Mouse (Mus musculus): ENCODE data around the gene Rictor. TPM values are rescaled to one million over a fixed set of nuclear protein-coding genes. Genes with fewer than 3 reads are reported as not detected.
"Not testable (repeated sequence)": the region's sequence is repeated elsewhere in the genome, so short reads cannot be mapped to it uniquely, and the experiment has no call there.

Gene Rictor
- polyA plus RNA-seq, 1 experiment from 2014 or later: 54.3 TPM

DNA sequence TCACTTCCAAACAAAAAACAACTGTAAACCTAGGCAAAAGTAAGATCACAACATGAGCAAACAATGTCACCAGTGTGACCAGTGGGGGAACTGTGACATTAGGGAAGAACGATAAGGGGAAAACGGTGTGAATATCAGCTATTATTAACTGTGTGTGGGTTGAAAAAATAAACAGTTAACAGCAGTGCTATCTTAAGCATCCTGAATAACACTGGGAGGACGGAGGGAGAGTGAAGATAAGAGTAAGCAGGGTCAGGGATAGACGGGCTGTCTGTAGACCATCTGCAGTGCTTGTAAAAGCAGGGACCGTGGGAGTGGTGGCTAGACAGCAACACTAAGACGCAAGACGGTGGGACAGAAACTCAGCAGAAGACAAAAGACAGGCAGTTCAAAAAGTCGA, 35.5 kb downstream of the Rictor start:
- Histone ChIP-seq H3K9me3 (no peaks in the 10 kb centered on the region), H3K27me3 (no peaks in the 10 kb centered on the region), H3K27ac (no peak overlapping the region), H3K4me2 (no peak overlapping the region), H3K4me1 (no peaks in the 10 kb centered on the region), H3K36me3 (replicated peaks) (peaks cover 12% of the 10 kb centered on the region), H3K9ac (no peak overlapping the region), H3K4me3 (replicated peaks) (no peak overlapping the region)
- WGBS: 76% methylated on average over 8 of the region's 8 CpGs
- ATAC-seq (ENCODE audit: low FRiP score): no peak

DNA sequence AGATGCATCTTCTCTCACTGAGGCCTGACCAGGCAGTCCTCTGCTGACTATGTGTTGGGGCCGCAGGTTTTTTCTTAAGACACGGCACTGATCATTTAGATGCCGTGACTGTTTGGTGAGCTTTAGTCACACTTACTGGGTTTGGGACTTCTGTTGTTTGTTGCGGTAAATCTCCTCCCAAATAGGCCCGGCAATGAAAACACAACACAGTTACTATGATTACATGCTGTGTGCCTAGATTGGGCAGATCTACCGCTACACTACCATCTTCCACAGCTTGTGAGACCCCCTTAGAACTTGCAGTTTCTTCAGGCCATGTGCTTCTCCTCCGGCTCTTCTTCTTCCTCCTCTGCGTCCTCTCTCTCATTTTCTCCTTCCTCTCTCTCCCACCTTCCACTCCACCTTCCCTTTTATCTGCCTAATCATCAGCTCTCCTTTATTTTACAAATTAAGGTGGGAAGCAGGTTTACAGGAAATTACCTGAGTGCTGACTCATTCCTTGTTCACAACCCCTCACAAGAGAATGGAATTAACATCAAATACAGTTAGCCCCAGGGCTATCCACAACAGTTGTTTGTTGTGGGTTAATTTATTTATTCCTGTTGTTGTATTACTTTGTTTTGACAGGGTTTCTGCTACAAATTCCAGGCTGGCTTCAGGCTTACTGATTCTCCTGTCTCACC, 38.3 kb downstream of the Rictor start:
- H3K36me3 ChIP-seq (replicated peaks): peaks cover 15% of the 10 kb centered on the region
- H3K9ac ChIP-seq; ATAC-seq (ENCODE audit: low FRiP score); H3K4me2 ChIP-seq; H3K27ac ChIP-seq; H3K9me3 ChIP-seq; H3K4me3 ChIP-seq (replicated peaks); H3K27me3 ChIP-seq; H3K4me1 ChIP-seq: not testable (repeated sequence)
- WGBS: 80% methylated on average over 8 of the region's 8 CpGs

DNA sequence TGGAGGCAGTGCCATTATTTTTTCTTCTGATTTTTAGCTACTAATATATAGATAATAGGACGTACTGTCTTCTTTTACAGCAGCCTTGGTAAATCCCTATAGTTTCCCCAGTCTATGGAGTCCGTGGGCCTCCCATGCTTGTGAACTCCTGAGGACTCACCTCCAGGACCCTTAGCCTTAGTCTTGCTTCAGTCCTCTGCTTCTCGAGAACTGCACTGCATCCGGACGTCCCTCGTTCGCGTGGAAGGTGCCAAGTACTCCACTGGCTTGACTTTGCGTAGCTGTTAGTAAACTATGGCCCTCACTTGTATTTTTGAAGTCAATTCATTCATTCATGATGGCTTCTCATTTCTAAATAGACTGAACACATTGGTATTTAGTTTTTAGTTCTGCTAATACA, 38.8 kb downstream of the Rictor start:
- Histone ChIP-seq H3K27ac (no peak overlapping the region), H3K4me3 (replicated peaks) (no peak overlapping the region), H3K9ac (no peak overlapping the region), H3K36me3 (replicated peaks) (peaks cover 15% of the 10 kb centered on the region), H3K27me3 (no peaks in the 10 kb centered on the region), H3K9me3 (no peaks in the 10 kb centered on the region), H3K4me1 (no peaks in the 10 kb centered on the region), H3K4me2 (no peak overlapping the region)
- no peak for ATAC-seq (ENCODE audit: low FRiP score)
- 91% methylated on average over 9 of the region's 9 CpGs for WGBS

DNA sequence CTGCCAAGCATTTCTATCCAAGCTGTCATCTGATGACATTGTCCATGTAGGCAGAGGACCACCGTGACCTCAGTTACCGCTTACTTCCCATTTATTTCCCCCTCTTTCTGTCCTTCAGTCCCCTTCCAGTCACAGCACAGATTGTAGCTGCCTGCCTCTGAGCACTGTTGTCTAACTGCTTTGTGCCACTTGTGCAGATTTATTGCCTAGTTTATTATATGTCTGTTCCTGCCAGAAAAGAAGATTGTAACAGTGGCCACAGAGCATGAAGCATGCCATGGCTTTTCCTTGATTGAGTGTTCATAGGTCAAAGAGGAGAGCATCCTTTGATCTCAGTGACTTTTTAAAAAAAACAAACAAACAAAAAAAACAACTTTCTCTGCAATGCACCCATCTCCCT, 46.2 kb downstream of the Rictor start:
- Histone ChIP-seq H3K9ac (no peak overlapping the region), H3K4me2 (no peak overlapping the region), H3K27ac (no peak overlapping the region), H3K36me3 (replicated peaks) (peaks cover 6% of the 10 kb centered on the region), H3K4me1 (no peaks in the 10 kb centered on the region), H3K9me3 (no peaks in the 10 kb centered on the region), H3K27me3 (no peaks in the 10 kb centered on the region), H3K4me3 (replicated peaks) (no peak overlapping the region)
- ATAC-seq (ENCODE audit: low FRiP score): no peak
- 95% methylated on average over 2 of the region's 2 CpGs for WGBS

DNA sequence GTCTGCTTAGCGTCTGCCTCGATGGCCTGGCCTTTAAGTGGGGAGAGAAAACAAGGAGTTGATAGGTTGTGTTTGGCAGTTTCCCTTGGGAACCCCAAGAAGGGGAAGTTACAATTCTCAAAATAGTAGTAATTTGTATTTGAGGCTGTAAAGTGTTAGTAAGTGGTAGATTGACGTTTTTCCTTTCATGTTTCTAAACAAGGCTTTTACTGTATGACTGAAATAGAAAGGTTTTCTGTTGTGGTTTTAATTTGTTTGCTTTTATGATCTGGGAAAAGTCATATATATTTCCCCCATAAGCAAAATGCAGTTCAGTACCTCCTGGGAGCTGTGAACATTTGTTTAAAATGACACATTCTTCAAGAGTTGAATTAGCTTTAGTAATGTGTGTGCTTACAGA, 64.1 kb downstream of the Rictor start:
- ATAC-seq (ENCODE audit: low FRiP score): no peak
- no peak overlapping the region for H3K27ac ChIP-seq
- H3K4me3 ChIP-seq (replicated peaks): no peak overlapping the region
- 90% methylated on average over 3 of the region's 3 CpGs for WGBS
- no peak overlapping the region for H3K9ac ChIP-seq
- H3K9me3 ChIP-seq: no peaks in the 10 kb centered on the region
- H3K27me3 ChIP-seq: no peaks in the 10 kb centered on the region
- H3K4me2 ChIP-seq: no peak overlapping the region
- peaks cover 58% of the 10 kb centered on the region for H3K36me3 ChIP-seq (replicated peaks)
- H3K4me1 ChIP-seq: no peaks in the 10 kb centered on the region

DNA sequence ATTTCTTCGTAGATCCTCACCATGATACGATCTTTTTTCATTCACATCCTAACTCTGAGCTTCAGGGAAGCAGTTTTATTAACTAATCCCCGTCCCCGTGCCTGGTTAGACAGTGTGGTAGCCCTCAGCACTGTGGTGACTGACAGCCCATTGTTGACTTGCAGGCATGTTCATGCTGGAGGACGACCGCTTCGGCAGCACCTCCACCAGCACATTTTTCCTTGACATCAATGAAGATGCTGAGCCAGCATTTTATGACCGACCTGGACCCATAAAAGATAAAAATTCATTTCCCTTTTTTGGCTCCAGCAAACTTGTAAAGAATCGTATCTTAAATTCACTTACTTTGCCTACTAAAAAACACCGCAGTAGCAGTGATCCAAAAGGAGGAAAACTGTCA, 78.0 kb downstream of the Rictor start:
- 92% methylated on average over 10 of the region's 10 CpGs for WGBS
- Histone ChIP-seq H3K27ac (no peak overlapping the region), H3K4me1 (no peaks in the 10 kb centered on the region), H3K27me3 (no peaks in the 10 kb centered on the region), H3K9ac (no peak overlapping the region), H3K36me3 (replicated peaks) (peaks cover 65% of the 10 kb centered on the region), H3K4me3 (replicated peaks) (no peak overlapping the region), H3K4me2 (no peak overlapping the region), H3K9me3 (no peaks in the 10 kb centered on the region)
- ATAC-seq (ENCODE audit: low FRiP score): no peak

DNA sequence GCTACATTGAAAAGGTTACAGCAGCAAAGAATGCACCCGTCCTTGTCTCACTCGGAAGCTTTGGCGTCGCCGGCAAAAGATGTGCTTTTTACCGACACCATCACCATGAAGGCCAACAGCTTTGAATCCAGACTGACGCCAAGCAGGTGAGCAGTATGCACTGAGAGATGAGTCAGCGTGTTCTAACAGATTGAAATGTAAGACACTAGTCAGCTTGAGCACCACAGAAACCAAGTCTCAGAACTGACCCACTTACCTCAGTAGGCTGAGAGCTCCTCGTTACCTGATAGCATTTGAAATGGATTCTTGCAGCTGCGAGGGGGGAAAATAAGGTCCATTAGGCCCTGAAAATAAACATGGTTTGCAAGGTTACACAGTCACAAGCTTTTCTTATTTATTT, 79.1 kb downstream of the Rictor start:
- 95% methylated on average over 10 of the region's 10 CpGs for WGBS
- no peak for ATAC-seq (ENCODE audit: low FRiP score)
- H3K36me3 ChIP-seq (replicated peaks): peaks cover 69% of the 10 kb centered on the region
- no peaks in the 10 kb centered on the region for H3K27me3 ChIP-seq
- H3K9me3 ChIP-seq: no peaks in the 10 kb centered on the region
- no peaks in the 10 kb centered on the region for H3K4me1 ChIP-seq
- no peak overlapping the region for H3K4me2 ChIP-seq
- no peak overlapping the region for H3K27ac ChIP-seq
- no peak overlapping the region for H3K4me3 ChIP-seq (replicated peaks)
- no peak overlapping the region for H3K9ac ChIP-seq

DNA sequence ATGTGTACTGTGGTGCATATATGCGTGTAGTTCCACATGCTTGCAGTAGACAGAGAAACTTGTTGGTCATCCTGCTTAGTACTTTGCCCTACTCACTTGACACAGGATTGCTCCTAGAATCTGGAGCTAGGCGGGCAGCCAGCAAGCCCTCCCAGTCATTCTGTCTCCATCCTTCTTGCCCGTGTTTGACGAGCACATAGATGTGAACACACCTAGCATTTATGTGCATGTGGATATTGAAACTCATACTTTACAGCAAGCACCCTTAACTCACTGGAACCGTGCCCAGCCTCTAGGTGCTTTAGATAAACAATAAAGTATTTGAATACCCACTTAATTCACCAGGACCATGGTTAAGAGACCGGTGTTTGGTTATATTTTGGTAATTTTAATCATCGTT, 81.8 kb downstream of the Rictor start:
- H3K9ac ChIP-seq: no peak overlapping the region
- H3K9me3 ChIP-seq: no peaks in the 10 kb centered on the region
- peaks cover 76% of the 10 kb centered on the region for H3K36me3 ChIP-seq (replicated peaks)
- WGBS: 90% methylated on average over 7 of the region's 7 CpGs
- no peaks in the 10 kb centered on the region for H3K4me1 ChIP-seq
- no peak overlapping the region for H3K4me2 ChIP-seq
- no peaks in the 10 kb centered on the region for H3K27me3 ChIP-seq
- no peak for ATAC-seq (ENCODE audit: low FRiP score)
- H3K4me3 ChIP-seq (replicated peaks): no peak overlapping the region
- H3K27ac ChIP-seq: no peak overlapping the region

DNA sequence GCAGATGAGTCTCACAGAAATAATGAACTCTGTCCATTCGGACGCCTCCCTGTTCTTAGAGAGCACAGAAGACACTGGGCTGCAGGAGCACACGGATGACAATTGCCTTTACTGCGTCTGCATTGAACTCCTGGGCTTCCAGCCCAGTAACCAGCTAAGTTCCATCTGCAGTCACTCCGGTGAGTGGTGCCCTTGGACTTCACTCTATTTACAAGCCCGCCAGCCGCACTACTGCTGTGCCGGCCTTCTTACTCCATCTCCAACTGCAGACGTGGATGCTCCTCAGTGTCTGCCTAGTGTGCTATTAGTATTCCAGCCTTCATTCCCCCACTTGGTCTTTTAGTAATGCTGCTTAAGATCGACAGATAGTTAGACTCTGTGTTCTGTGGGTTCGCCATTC, 83.5 kb downstream of the Rictor start:
- H3K4me2 ChIP-seq: no peak overlapping the region
- 94% methylated on average over 11 of the region's 11 CpGs for WGBS
- H3K4me1 ChIP-seq: no peaks in the 10 kb centered on the region
- H3K27me3 ChIP-seq: no peaks in the 10 kb centered on the region
- H3K27ac ChIP-seq: no peak overlapping the region
- H3K4me3 ChIP-seq (replicated peaks): no peak overlapping the region
- H3K9me3 ChIP-seq: no peaks in the 10 kb centered on the region
- ATAC-seq (ENCODE audit: low FRiP score): no peak
- peaks cover 81% of the 10 kb centered on the region for H3K36me3 ChIP-seq (replicated peaks)
- H3K9ac ChIP-seq: no peak overlapping the region

DNA sequence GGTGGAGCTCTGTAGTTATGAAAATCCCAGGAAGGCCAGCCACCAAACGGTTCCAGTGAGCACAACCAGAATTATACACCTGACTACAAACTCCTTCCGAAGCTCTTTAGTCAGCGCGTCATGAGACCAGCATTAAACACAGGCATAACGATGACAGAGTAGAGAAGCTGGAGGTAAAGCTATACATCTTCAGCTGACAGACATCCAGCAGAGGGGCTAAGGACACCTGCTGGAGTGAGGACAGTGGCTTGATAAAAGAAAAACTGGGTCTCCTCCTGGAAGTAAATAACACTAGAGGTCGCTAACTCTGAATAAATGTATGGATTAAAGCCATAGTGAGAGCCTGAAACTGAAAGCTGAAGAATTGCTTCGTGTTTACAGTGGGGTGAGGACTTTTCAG, 84.7 kb downstream of the Rictor start:
- Histone ChIP-seq H3K27ac (no peak overlapping the region), H3K4me1 (no peaks in the 10 kb centered on the region), H3K27me3 (no peaks in the 10 kb centered on the region), H3K9ac (no peak overlapping the region), H3K9me3 (no peaks in the 10 kb centered on the region), H3K4me2 (no peak overlapping the region), H3K4me3 (replicated peaks) (no peak overlapping the region), H3K36me3 (replicated peaks) (peaks cover 81% of the 10 kb centered on the region)
- ATAC-seq (ENCODE audit: low FRiP score): no peak
- WGBS: 86% methylated on average over 7 of the region's 7 CpGs

DNA sequence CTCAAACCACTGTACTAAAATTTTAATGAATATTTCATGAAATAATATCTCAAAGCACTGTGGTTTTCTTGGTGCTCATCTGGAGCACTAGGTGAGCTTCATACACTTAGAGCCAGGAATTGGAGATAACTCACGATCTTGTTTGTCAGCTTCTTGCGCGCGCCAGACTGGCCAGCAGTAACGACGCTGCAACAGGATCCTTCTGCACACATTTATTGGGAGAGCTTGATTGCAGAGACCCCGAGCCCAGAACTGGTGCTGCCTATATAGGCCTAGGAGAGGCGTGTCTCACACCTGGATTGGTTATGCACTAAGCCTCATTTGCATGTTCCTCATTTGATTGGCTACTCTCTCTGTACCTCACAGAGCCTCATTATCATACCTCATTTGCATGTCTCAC, 93.0 kb downstream of the Rictor start:
- not testable (repeated sequence) for H3K9me3 ChIP-seq; H3K27me3 ChIP-seq; ATAC-seq (ENCODE audit: low FRiP score); H3K27ac ChIP-seq; H3K4me3 ChIP-seq (replicated peaks); H3K4me1 ChIP-seq; H3K9ac ChIP-seq; H3K4me2 ChIP-seq
- H3K36me3 ChIP-seq (replicated peaks): peaks cover 22% of the 10 kb centered on the region
- 98% methylated on average over 8 of the region's 8 CpGs for WGBS

DNA sequence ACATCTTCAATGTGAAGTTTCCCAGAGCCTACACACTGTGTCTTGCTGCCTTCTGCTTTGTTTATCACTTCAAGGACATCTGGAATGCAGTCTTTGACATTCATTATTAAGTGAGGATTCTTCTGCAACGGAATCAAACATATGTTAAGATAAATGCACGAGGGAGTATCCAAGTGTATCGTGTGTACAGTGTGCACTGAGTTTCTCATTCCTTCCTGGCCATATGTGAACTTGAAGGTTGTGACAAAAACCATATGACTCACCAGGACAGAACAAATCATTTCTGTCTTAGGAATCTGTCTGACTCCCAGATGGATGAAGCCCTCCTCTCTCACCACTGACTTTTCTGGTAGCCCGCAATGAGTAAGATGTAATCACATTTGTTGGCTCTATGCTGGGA, 107.6 kb downstream of the Rictor start:
- Histone ChIP-seq H3K4me3 (replicated peaks) (no peak overlapping the region), H3K27me3 (no peaks in the 10 kb centered on the region), H3K27ac (no peak overlapping the region), H3K4me2 (no peak overlapping the region), H3K9me3 (no peaks in the 10 kb centered on the region), H3K4me1 (no peaks in the 10 kb centered on the region), H3K36me3 (replicated peaks) (no peaks in the 10 kb centered on the region), H3K9ac (no peak overlapping the region)
- ATAC-seq (ENCODE audit: low FRiP score): no peak
- WGBS: 92% methylated on average over 4 of the region's 4 CpGs

DNA sequence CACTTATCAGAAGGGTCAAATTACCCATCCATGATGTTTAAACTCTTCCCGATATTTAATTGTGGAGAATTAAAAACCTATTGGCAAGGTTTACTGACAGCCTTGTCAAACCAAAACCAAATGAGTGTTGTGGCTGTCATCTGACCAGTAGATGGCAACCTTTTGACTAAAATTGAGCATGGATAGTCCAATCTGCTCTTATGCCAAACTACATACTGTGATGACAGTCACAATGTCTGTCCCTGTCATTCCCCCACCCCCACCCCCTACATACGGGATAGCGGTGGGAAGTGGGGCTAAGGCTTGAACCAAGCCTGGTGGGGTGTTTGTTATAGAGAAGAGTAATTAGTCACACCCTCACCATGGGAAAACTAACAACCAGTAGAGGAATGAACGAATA, 132.0 kb downstream of the Rictor start:
- Histone ChIP-seq H3K9me3 (no peaks in the 10 kb centered on the region), H3K4me2 (no peak overlapping the region), H3K4me1 (no peaks in the 10 kb centered on the region), H3K4me3 (replicated peaks) (no peak overlapping the region), H3K27ac (no peak overlapping the region), H3K27me3 (no peaks in the 10 kb centered on the region), H3K9ac (no peak overlapping the region), H3K36me3 (replicated peaks) (no peaks in the 10 kb centered on the region)
- ATAC-seq (ENCODE audit: low FRiP score): peak; percentile 53; the same call in 1 of the 2 replicates
- WGBS: 62% methylated on average over 4 of the region's 4 CpGs

All from forebrain, embryonic 12.5 days (tissue).